Comparison of ENCODE assay signal across 9 mouse cellular contexts in genomic region chrX:92342924-92343323, GRCm38 (mm10).
DNase-seq lines count a peak whose midpoint lies in the region; ATAC-seq lines count a peak whose summit lies in the region.
"Had no signal": no experiment of that assay in that cellular context is flagged by ENCODE, and none has a peak within 500 bp of the region (broad histone marks: within the 10 kb centered on the region; RNA-seq: fewer than 3 reads in every experiment).

No protein-coding gene starts in this region.

- H3K27ac ChIP-seq in hindbrain, embryonic 11.5 days (ENCODE audit: low read depth, low read length): no peak overlapping the region
- H3K27ac ChIP-seq in hindbrain, embryonic 16.5 days (ENCODE audit: low read depth, low read length): no peak overlapping the region

- H3K4me1 ChIP-seq in hindbrain, embryonic 11.5 days (replicated peaks; ENCODE audit: control insufficient read depth, insufficient read depth, low read length): no peaks in the 10 kb centered on the region
- H3K4me1 ChIP-seq in hindbrain, embryonic 16.5 days (ENCODE audit: control insufficient read depth, insufficient read depth, low read depth, low read length): no peaks in the 10 kb centered on the region

- H3K4me3 ChIP-seq in hindbrain, embryonic 11.5 days (ENCODE audit: low read depth, low read length): no peak overlapping the region
- H3K4me3 ChIP-seq in hindbrain, embryonic 16.5 days (ENCODE audit: low read length): no peak overlapping the region
- H3K4me3 ChIP-seq: erythroblast, embryonic 14.5 days had no signal

- H3K27me3 ChIP-seq in hindbrain, embryonic 11.5 days (ENCODE audit: control insufficient read depth, insufficient read depth, low read length): no peaks in the 10 kb centered on the region
- no peaks in the 10 kb centered on the region for H3K27me3 ChIP-seq in hindbrain, embryonic 16.5 days (replicated peaks; ENCODE audit: control insufficient read depth, insufficient read depth, low read length)

- no peak for ATAC-seq in hindbrain, embryonic 11.5 days (ENCODE audit: low FRiP score)
- no peak for ATAC-seq in hindbrain, embryonic 16.5 days

- no peak overlapping the region for H3K9ac ChIP-seq in hindbrain, embryonic 11.5 days (ENCODE audit: low read depth, low read length)
- H3K9ac ChIP-seq in hindbrain, embryonic 16.5 days (ENCODE audit: low read depth, low read length): no peak overlapping the region

- DNase-seq in hindbrain, embryonic 11.5 days (ENCODE audit: low spot score): peak; percentile 64
- peak; percentile 39 for DNase-seq in 416B (ENCODE audit: low read depth)
- DNase-seq in Muller cell, postnatal 12 days (ENCODE audit: inconsistent ontology term): peak; percentile 4
- DNase-seq in cerebellum, postnatal 36 days: peak; percentile 35 to 58
- DNase-seq in kidney, postnatal 4 days: peak; percentile 69
- peak; percentile 57 for DNase-seq in retina, embryonic 14.5 days (ENCODE audit: low spot score)
- DNase-seq in spleen, postnatal 36 days (ENCODE audit: low spot score in 2 of 2): no peak

- H3K4me2 ChIP-seq in hindbrain, embryonic 11.5 days (replicated peaks; ENCODE audit: low read depth, low read length): no peak overlapping the region
- H3K4me2 ChIP-seq in hindbrain, embryonic 16.5 days (ENCODE audit: low read length): no peak overlapping the region

- H3K9me3 ChIP-seq in hindbrain, embryonic 11.5 days (ENCODE audit: control insufficient read depth, low read length): no peaks in the 10 kb centered on the region
- H3K9me3 ChIP-seq in hindbrain, embryonic 16.5 days (ENCODE audit: control insufficient read depth, low read length): no peaks in the 10 kb centered on the region

- 18% methylated on average over 5 of the region's 5 CpGs for WGBS in hindbrain, embryonic 11.5 days
- 16% methylated on average over 5 of the region's 5 CpGs for WGBS in hindbrain, embryonic 16.5 days

- no peaks in the 10 kb centered on the region for H3K36me3 ChIP-seq in hindbrain, embryonic 11.5 days (ENCODE audit: control insufficient read depth, insufficient read depth, low read length)
- H3K36me3 ChIP-seq in hindbrain, embryonic 16.5 days (ENCODE audit: control insufficient read depth, insufficient read depth, low read length): no peaks in the 10 kb centered on the region

Comparison
In these comparisons a context has a peak if more than half of its experiments do, and no peak if none do; other contexts are left out.
1. DNase-seq: peak in hindbrain, embryonic 11.5 days (single experiment), 416B (single experiment), Muller cell, postnatal 12 days (single experiment), cerebellum, postnatal 36 days (2 of 2), kidney, postnatal 4 days (2 of 2) and retina, embryonic 14.5 days (single experiment); none in spleen, postnatal 36 days (0 of 2).